Mouse (Mus musculus) MEL (cell line): ENCODE measurements around the gene Cdca7. TPM values are rescaled to one million over a fixed set of nuclear protein-coding genes. Genes with fewer than 3 reads are reported as not detected.

Source experiments
- DNase-seq: peaks from one replicate; pipeline ENCODE4 v3.0.0; 2011; ENCODE audit warnings: low read depth, low spot score
- H3K27ac ChIP-seq: 2 replicates; pipeline ENCODE4 v1.5.1; 2012; ENCODE audit warnings: low read depth, mild to moderate bottlenecking, control low read depth, low read length, moderate library complexity; ENCODE audit not compliant: control insufficient read depth
- H3K27me3 ChIP-seq, 2 experiments: fragments of 150-350 bp in 1 of 2; sonication (generic) in 1 of 2; 2 replicates each; pipeline ENCODE4 v1.6.1; 2012; ENCODE audit warnings: low read length in 2 of 2, mild to moderate bottlenecking in 2 of 2, improper control_type of control experiment in 1 of 2, moderate library complexity in 1 of 2; ENCODE audit not compliant: insufficient read depth in 2 of 2, control insufficient read depth in 1 of 2
- H3K36me3 ChIP-seq, 2 experiments: 2 replicates each; pipeline ENCODE4 v1.6.1; 2012 to 2014; ENCODE audit warnings: low read length in 2 of 2, improper control_type of control experiment in 1 of 2, inconsistent platforms in 1 of 2, mild to moderate bottlenecking in 1 of 2; ENCODE audit not compliant: insufficient read depth in 2 of 2, control insufficient read depth in 1 of 2
- H3K4me1 ChIP-seq, 2 experiments: fragments of 150-350 bp in 1 of 2; sonication (generic) in 1 of 2; 2 replicates each; pipeline ENCODE4 v1.6.1; 2012; ENCODE audit warnings: low read length in 2 of 2, improper control_type of control experiment in 1 of 2, mild to moderate bottlenecking in 1 of 2; ENCODE audit not compliant: insufficient read depth in 2 of 2, control insufficient read depth in 1 of 2
- H3K4me3 ChIP-seq, 2 experiments: fragments of 150-350 bp in 1 of 2; sonication (generic) in 1 of 2; 2 replicates each; pipeline ENCODE4 v1.5.1; 2012; ENCODE audit warnings: low read depth in 2 of 2, low read length in 2 of 2, mild to moderate bottlenecking in 2 of 2, moderate library complexity in 2 of 2, control low read depth in 1 of 2, improper control_type of control experiment in 1 of 2; ENCODE audit not compliant: control insufficient read depth in 1 of 2, insufficient read depth in 1 of 2
- H3K79me2 ChIP-seq: 2 replicates; pipeline ENCODE4 v1.6.1; 2012; ENCODE audit warnings: mild to moderate bottlenecking, low read length, moderate library complexity; ENCODE audit not compliant: control insufficient read depth, poor library complexity, insufficient read depth
- H3K9ac ChIP-seq: 2 replicates; pipeline ENCODE4 v1.6.1; 2012; ENCODE audit warnings: low read depth, mild to moderate bottlenecking, control low read depth, low read length, moderate library complexity; ENCODE audit not compliant: control insufficient read depth, poor library complexity, severe bottlenecking
- H3K9me3 ChIP-seq: fragments of 150-350 bp; sonication (generic); replicated peaks from 2 replicates; pipeline ENCODE4 v1.6.1; 2012; ENCODE audit warnings: mild to moderate bottlenecking, low read length, improper control_type of control experiment, moderate library complexity; ENCODE audit not compliant: insufficient read depth
- BHLHE40 ChIP-seq: IDR thresholded peaks from 2 replicates; pipeline ENCODE4 v1.6.1; 2012; ENCODE audit warnings: low read depth, mild to moderate bottlenecking, inconsistent platforms, low read length, improper control_type of control experiment, borderline replicate concordance
- CHD1 ChIP-seq: IDR thresholded peaks from 2 replicates; pipeline ENCODE4 v1.6.1; 2012; ENCODE audit warnings: low read depth, mild to moderate bottlenecking, inconsistent platforms, low read length, improper control_type of control experiment
- CTCF ChIP-seq, 3 experiments: IDR thresholded peaks in 2 of 3; conservative IDR thresholded peaks in 1 of 3; 2 replicates each; pipeline ENCODE4 v1.5.1; 2011 to 2012; ENCODE audit warnings: low read length in 3 of 3, low read depth in 2 of 3, mild to moderate bottlenecking in 2 of 3, improper control_type of control experiment in 1 of 3, inconsistent platforms in 1 of 3, mixed read lengths in 1 of 3, moderate library complexity in 1 of 3; ENCODE audit not compliant: control insufficient read depth in 1 of 3, insufficient read depth in 1 of 3, poor library complexity in 1 of 3, severe bottlenecking in 1 of 3
- ELF1 ChIP-seq: IDR thresholded peaks from 2 replicates; pipeline ENCODE4 v1.6.1; 2014; ENCODE audit warnings: low read depth, mild to moderate bottlenecking, inconsistent platforms, low read length, improper control_type of control experiment, moderate library complexity
- EP300 ChIP-seq, 2 experiments: IDR thresholded peaks; 2 replicates each; pipeline ENCODE4 v1.6.1; 2011; ENCODE audit warnings: improper control_type of control experiment in 2 of 2, low read length in 2 of 2, low read depth in 1 of 2, mild to moderate bottlenecking in 1 of 2
- ETS1 ChIP-seq: IDR thresholded peaks from 2 replicates; pipeline ENCODE4 v1.6.1; 2012; ENCODE audit warnings: low read depth, mild to moderate bottlenecking, inconsistent platforms, low read length, improper control_type of control experiment, moderate library complexity
- GATA1 ChIP-seq: IDR thresholded peaks from 2 replicates; pipeline ENCODE4 v1.6.1; 2011; ENCODE audit warnings: low read depth, low read length, improper control_type of control experiment
- HCFC1 ChIP-seq: IDR thresholded peaks from 2 replicates; pipeline ENCODE4 v1.6.1; 2012; ENCODE audit warnings: low read depth, mild to moderate bottlenecking, inconsistent platforms, low read length, improper control_type of control experiment, moderate library complexity
- KAT2A ChIP-seq: conservative IDR thresholded peaks from 2 replicates; pipeline ENCODE4 v1.6.1; 2012; ENCODE audit warnings: low read depth, low read length, improper control_type of control experiment, inconsistent platforms
- MAFK ChIP-seq: IDR thresholded peaks from 2 replicates; pipeline ENCODE4 v1.6.1; 2011; ENCODE audit warnings: low read depth, mild to moderate bottlenecking, low read length, improper control_type of control experiment, borderline replicate concordance
- MAX ChIP-seq: IDR thresholded peaks from 2 replicates; pipeline ENCODE4 v1.6.1; 2011; ENCODE audit warnings: low read length, improper control_type of control experiment
- MEF2A ChIP-seq: IDR thresholded peaks from 2 replicates; pipeline ENCODE4 v1.6.1; 2014; ENCODE audit warnings: low read depth, mild to moderate bottlenecking, inconsistent platforms, low read length, improper control_type of control experiment; ENCODE audit not compliant: poor library complexity, insufficient replicate concordance, severe bottlenecking; ENCODE audit errors: extremely low read depth
- MYB ChIP-seq: IDR thresholded peaks from 2 replicates; pipeline ENCODE4 v1.6.1; 2011; ENCODE audit warnings: mild to moderate bottlenecking, low read depth, low read length, improper control_type of control experiment
- MYC ChIP-seq: IDR thresholded peaks from 2 replicates; pipeline ENCODE4 v1.6.1; 2011; ENCODE audit warnings: low read depth, mild to moderate bottlenecking, low read length, improper control_type of control experiment, moderate library complexity
- NRF1 ChIP-seq: IDR thresholded peaks from 2 replicates; pipeline ENCODE4 v1.6.1; 2014; ENCODE audit warnings: low read depth, mild to moderate bottlenecking, inconsistent platforms, low read length, improper control_type of control experiment, moderate library complexity; ENCODE audit not compliant: poor library complexity, insufficient read depth, severe bottlenecking
- POLR2A ChIP-seq, 2 experiments: IDR thresholded peaks; 2 replicates each; pipeline ENCODE4 v1.6.1; 2011 to 2012; ENCODE audit warnings: low read length in 2 of 2, mild to moderate bottlenecking in 2 of 2, control low read depth in 1 of 2, improper control_type of control experiment in 1 of 2, low read depth in 1 of 2, moderate library complexity in 1 of 2; ENCODE audit not compliant: control insufficient read depth in 1 of 2, insufficient read depth in 1 of 2, poor library complexity in 1 of 2
- RAD21 ChIP-seq: IDR thresholded peaks from 2 replicates; pipeline ENCODE4 v1.6.1; 2011; ENCODE audit warnings: mild to moderate bottlenecking, low read depth, low read length, improper control_type of control experiment
- RCOR1 ChIP-seq: IDR thresholded peaks from 2 replicates; pipeline ENCODE4 v1.6.1; 2012; ENCODE audit warnings: low read depth, mild to moderate bottlenecking, inconsistent platforms, low read length, improper control_type of control experiment
- SIN3A ChIP-seq: IDR thresholded peaks from 2 replicates; pipeline ENCODE4 v1.6.1; 2012; ENCODE audit warnings: low read length, improper control_type of control experiment, inconsistent platforms
- SMC3 ChIP-seq: IDR thresholded peaks from 2 replicates; pipeline ENCODE4 v1.6.1; 2011; ENCODE audit warnings: low read depth, low read length, improper control_type of control experiment
- TAL1 ChIP-seq: IDR thresholded peaks from 2 replicates; pipeline ENCODE4 v1.6.1; 2012; ENCODE audit warnings: mild to moderate bottlenecking, inconsistent platforms, low read length, moderate library complexity, mixed read lengths
- TBP ChIP-seq: IDR thresholded peaks from 2 replicates; pipeline ENCODE4 v1.8.0; 2011; ENCODE audit warnings: low read depth, low read length, improper control_type of control experiment
- TCF12 ChIP-seq: IDR thresholded peaks from 2 replicates; pipeline ENCODE4 v1.6.1; 2014; ENCODE audit warnings: low read depth, mild to moderate bottlenecking, inconsistent platforms, low read length, improper control_type of control experiment, moderate library complexity
- UBTF ChIP-seq: IDR thresholded peaks from 2 replicates; pipeline ENCODE4 v1.6.1; 2012; ENCODE audit warnings: low read depth, mild to moderate bottlenecking, inconsistent platforms, low read length, improper control_type of control experiment, moderate library complexity, borderline replicate concordance; ENCODE audit not compliant: insufficient read depth
- USF2 ChIP-seq, 2 experiments: IDR thresholded peaks; 2 replicates each; pipeline ENCODE4 v1.6.1; 2011 to 2012; ENCODE audit warnings: improper control_type of control experiment in 2 of 2, low read length in 2 of 2, borderline replicate concordance in 1 of 2, inconsistent platforms in 1 of 2, low read depth in 1 of 2, mild to moderate bottlenecking in 1 of 2; ENCODE audit not compliant: insufficient read depth in 1 of 2
- ZKSCAN1 ChIP-seq: IDR thresholded peaks from 2 replicates; pipeline ENCODE4 v1.6.1; 2012; ENCODE audit warnings: low read depth, mild to moderate bottlenecking, inconsistent platforms, low read length, improper control_type of control experiment, moderate library complexity
- polyA plus RNA-seq, 2 experiments: library from polyadenylated mRNA; stranded (reverse) in 1 of 2; unstranded in 1 of 2; fragments of >175 nt in 1 of 2; fragments of >200 nt in 1 of 2; gene quantifications; 2 replicates each; pipeline versions ENCODE4 v1.2.1 to v1.2.4; 2012; ENCODE audit warnings: low replicate concordance in 2 of 2, low read depth in 1 of 2; ENCODE audit not compliant: insufficient read length in 2 of 2, insufficient read depth in 1 of 2, missing spikeins in 1 of 2
- total RNA-seq: library from RNA; depleted of rRNA; stranded (reverse); fragments of 300-350 nt; gene quantifications from 2 replicates; pipeline ENCODE4 v1.2.3, GENCODE M21; 2012

The Cdca7 gene
- total and polyA plus RNA-seq, 3 experiments = 97.2 to 175 (median 123) TPM

DNA sequence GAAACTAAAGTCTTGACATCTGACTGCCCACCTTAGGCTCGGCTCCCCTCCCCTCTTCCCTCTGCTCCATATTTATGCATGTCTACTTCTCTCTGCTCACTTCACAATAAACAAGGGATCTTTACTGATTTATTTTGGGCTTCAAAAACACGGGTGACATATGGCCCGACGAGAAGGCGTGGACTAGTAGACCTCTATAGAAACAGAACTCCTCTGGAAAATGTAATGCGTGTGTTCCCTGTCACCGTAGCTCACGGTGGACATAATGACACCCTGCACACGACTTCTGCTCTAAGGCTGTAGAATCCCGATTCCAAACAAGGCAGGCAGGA lies 53.0 kb downstream of the Cdca7 start:
- Histone ChIP-seq H3K27ac (no peak overlapping the region), H3K4me1 (no peaks in the 10 kb centered on the region), H3K9ac (no peak overlapping the region), H3K36me3 (no peaks in the 10 kb centered on the region), H3K9me3 (no peaks in the 10 kb centered on the region), H3K27me3 (peaks cover 23% of the 10 kb centered on the region in 2 experiments), H3K4me3 (no peak overlapping the region), H3K79me2 (no peaks in the 10 kb centered on the region)
- no peak for TF ChIP-seq TBP
- TF ChIP-seq CTCF (IDR thresholded peaks at IDR 0.05 in 2 of 3, conservative IDR thresholded peaks at IDR 0.05 in 1 of 3; ENCODE audit: control insufficient read depth in 1 of 3, insufficient read depth in 1 of 3, low read depth in 2 of 3, low read length in 3 of 3, poor library complexity in 1 of 3, severe bottlenecking in 1 of 3) = no peak
- TF ChIP-seq RAD21 = no peak
- no peak for TF ChIP-seq UBTF
- TF ChIP-seq MAFK = no peak
- TF ChIP-seq GATA1 = no peak
- TF ChIP-seq CHD1 = no peak
- TF ChIP-seq ETS1 = no peak
- no peak for TF ChIP-seq SMC3
- TF ChIP-seq EP300 (IDR thresholded peaks at IDR 0.05; ENCODE audit: low read depth in 1 of 2, low read length in 2 of 2) = no peak
- no peak for TF ChIP-seq HCFC1
- TF ChIP-seq RCOR1 = no peak
- TF ChIP-seq TCF12 = no peak
- TF ChIP-seq TAL1 = no peak
- TF ChIP-seq MEF2A = no peak
- no peak for TF ChIP-seq NRF1
- no peak for TF ChIP-seq SIN3A
- TF ChIP-seq POLR2A (IDR thresholded peaks at IDR 0.05; ENCODE audit: control insufficient read depth in 1 of 2, insufficient read depth in 1 of 2, low read depth in 1 of 2, low read length in 2 of 2, poor library complexity in 1 of 2) = no peak
- TF ChIP-seq ELF1 = no peak
- no peak for TF ChIP-seq MAX
- no peak for DNase-seq

DNA sequence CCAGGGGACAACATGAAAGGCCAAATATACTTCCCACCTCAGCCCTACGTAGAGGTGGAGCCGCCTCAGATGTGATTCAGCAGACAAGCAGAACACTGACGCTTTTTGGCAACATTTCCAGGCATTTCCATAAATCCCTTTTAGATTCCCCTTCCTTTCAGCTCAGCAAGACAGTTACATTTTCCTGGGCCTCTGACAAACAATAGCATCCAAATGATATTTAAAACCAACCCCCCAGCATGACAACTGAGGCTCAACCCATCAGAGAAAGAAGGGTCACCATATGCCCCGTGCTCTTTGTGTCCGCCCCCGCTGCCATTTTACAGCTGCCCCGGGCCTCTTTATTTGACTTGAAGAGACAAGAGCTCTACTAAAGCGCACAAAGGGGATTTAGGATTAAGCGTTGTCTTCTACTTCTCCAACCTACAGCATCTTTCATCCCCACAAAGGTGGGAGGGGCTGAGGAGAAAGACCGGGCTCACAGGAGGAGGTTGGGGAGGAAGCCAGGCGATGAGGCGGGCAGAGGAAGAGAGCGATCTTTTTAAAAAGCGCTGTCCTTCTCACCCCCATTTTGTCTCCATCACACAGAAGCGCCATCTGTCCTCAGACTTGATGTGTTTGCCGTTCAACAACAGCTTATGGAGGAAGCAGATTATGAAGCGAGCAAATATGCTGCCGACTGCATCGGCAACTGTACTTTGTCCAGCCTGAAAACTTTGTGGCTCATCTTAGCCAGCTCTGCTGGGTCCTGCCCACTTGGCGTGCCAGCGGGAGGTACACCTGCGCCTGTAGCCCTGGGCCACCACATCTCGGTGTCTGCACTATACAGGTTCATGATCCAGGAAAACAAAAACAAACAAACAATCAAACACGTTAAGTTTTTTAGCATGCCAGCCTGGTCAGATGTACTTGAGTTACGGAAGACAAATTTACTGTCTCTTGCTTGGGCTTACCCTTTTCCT lies 53.7 kb downstream of the Cdca7 start:
- H3K36me3 ChIP-seq = no peaks in the 10 kb centered on the region
- peaks cover 20 to 22% of the 10 kb centered on the region in 2 experiments for H3K27me3 ChIP-seq
- H3K4me3 ChIP-seq = no peak overlapping the region
- no peak for TF ChIP-seq ZKSCAN1
- no peak for TF ChIP-seq MYC
- no peak for TF ChIP-seq MYB
- TF ChIP-seq USF2 (IDR thresholded peaks at IDR 0.05; ENCODE audit: borderline replicate concordance in 1 of 2, insufficient read depth in 1 of 2, low read depth in 1 of 2, low read length in 2 of 2) = no peak
- no peak for TF ChIP-seq MAFK
- no peak for TF ChIP-seq BHLHE40
- TF ChIP-seq GATA1 = no peak
- no peak for TF ChIP-seq HCFC1
- no peak for TF ChIP-seq TCF12
- no peak for TF ChIP-seq KAT2A
- no peaks in the 10 kb centered on the region for H3K79me2 ChIP-seq
- no peak overlapping the region for H3K9ac ChIP-seq
- H3K27ac ChIP-seq = no peak overlapping the region
- DNase-seq = no peak
- no peaks in the 10 kb centered on the region for H3K9me3 ChIP-seq
- H3K4me1 ChIP-seq = no peaks in the 10 kb centered on the region
